Mouse (Mus musculus): ENCODE results near the gene Tor1b. TPM values are rescaled to one million over a fixed set of nuclear protein-coding genes. Genes with fewer than 3 reads are reported as not detected.
A peak's percentile ranks its signal among the peaks of the same experiment; 100 is the strongest.
"Not testable (repeated sequence)": the region's sequence is repeated elsewhere in the genome, so short reads cannot be mapped to it uniquely, and the experiment has no call there.

The Tor1b gene
- polyA plus RNA-seq, 1 experiment from 2014 or later = 17.4 TPM

DNA sequence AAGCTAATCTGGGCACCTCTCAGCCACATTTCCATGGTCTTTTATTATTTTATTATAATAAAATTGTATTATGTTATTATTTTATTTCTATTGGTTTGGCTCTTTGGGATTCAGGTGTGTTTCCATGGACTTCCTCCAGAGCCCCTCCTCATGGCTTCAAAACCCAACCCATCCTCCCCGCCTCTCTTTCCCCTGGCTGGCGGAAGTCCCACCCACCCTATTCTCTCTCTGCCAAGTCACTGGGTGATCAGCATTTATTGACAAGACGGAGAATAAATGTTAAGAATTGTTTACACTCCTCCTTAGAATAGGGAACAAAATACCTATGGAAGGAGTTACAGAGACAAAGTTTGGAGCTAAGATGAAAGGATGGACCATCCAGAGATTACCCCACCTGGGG lies 16.0 kb upstream of the Tor1b start:
- H3K4me2 ChIP-seq = no peak overlapping the region
- H3K27ac ChIP-seq = no peak overlapping the region
- no peak overlapping the region for H3K9ac ChIP-seq
- no peaks in the 10 kb centered on the region for H3K36me3 ChIP-seq
- H3K4me3 ChIP-seq = no peak overlapping the region
- H3K9me3 ChIP-seq = no peaks in the 10 kb centered on the region
- H3K27me3 ChIP-seq = peaks cover 6% of the 10 kb centered on the region; the same call in 1 of the 2 replicates
- H3K4me1 ChIP-seq (replicated peaks) = no peaks in the 10 kb centered on the region
- no peak for ATAC-seq (ENCODE audit: low FRiP score)
- WGBS = 81% methylated on average over 3 of the region's 3 CpGs

DNA sequence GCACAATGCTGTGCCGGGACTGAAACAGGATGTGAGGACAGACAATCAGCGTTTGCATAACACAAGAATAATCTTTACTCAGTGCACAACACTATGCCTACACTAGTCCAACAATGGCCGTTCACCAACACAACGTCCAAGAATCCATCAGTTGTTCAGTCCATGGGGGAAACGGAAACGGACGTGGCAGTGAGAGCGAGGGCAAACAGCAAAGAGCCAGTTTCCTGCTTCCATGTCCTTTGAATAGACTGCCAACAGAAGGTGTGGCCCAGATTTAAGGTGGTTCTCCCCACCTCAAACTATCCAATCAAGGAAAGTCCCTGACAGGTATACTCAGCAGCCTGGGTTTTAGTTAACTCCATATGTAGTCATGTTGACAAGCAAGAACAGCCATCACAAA lies 15.0 kb upstream of the Tor1b start:
- 86% methylated on average over 8 of the region's 8 CpGs for WGBS
- H3K9ac ChIP-seq = no peak overlapping the region
- no peak overlapping the region for H3K27ac ChIP-seq
- H3K4me1 ChIP-seq (replicated peaks) = no peaks in the 10 kb centered on the region
- no peak for ATAC-seq (ENCODE audit: low FRiP score)
- H3K27me3 ChIP-seq = peaks cover 6% of the 10 kb centered on the region; the same call in 1 of the 2 replicates
- H3K9me3 ChIP-seq = no peaks in the 10 kb centered on the region
- no peaks in the 10 kb centered on the region for H3K36me3 ChIP-seq
- H3K4me2 ChIP-seq = no peak overlapping the region
- no peak overlapping the region for H3K4me3 ChIP-seq

DNA sequence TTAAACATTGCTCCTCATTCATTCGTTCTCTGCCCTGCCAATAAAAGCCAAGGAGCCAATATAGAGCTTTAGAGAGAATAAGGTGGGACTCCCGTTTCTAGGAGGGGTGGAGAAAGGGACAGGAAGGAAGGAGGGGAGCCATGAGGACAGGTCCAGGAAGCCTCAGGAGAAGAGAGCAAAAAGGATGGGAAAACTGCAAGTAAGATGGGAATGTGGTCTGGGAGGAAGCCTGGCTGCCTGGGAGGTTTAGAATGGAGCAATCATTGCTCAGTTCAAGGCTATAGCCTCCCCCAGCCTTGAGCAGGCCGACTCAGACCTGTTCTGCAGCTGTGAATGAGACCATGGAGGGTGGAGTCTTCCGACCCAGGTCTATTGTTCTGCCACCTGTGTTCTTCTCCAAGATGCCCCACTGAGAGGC lies 14.2 kb upstream of the Tor1b start:
- Histone ChIP-seq H3K9ac (no peak overlapping the region), H3K27ac (no peak overlapping the region)
- WGBS = 52% methylated on average over 4 of the region's 4 CpGs

DNA sequence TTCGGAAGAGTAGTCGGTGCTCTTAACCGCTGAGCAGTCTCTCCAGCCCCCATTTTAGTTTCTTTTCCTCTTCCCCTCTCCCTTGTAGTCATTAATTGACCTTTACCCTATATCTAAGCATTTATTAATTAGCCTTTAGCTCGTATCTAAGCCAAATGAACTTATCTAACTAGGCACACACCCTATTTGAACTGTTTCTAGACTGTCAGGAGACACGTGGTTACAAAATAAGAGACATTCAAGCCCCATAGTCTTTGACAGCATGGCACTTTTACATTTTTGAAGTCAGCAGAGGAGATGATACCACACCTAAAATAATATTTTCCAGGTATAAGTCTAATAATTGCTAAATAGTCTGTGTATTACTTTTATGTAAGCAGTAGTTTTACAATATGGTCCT lies 11.2 kb upstream of the Tor1b start:
- Histone ChIP-seq H3K4me3 (no peak overlapping the region), H3K4me1 (replicated peaks) (no peaks in the 10 kb centered on the region), H3K27me3 (no peaks in the 10 kb centered on the region), H3K4me2 (no peak overlapping the region), H3K9ac (no peak overlapping the region), H3K9me3 (no peaks in the 10 kb centered on the region), H3K36me3 (no peaks in the 10 kb centered on the region), H3K27ac (no peak overlapping the region)
- no peak for ATAC-seq (ENCODE audit: low FRiP score)
- WGBS = 93% methylated on average over 5 of the region's 5 CpGs

More for the DNA sequence above, 14.2 kb upstream of the Tor1b start:
- no peak overlapping the region for H3K4me3 ChIP-seq
- H3K9me3 ChIP-seq = no peaks in the 10 kb centered on the region
- no peak overlapping the region for H3K4me2 ChIP-seq
- no peaks in the 10 kb centered on the region for H3K4me1 ChIP-seq (replicated peaks)
- ATAC-seq (ENCODE audit: low FRiP score) = no peak
- peaks cover 6% of the 10 kb centered on the region; the same call in 1 of the 2 replicates for H3K27me3 ChIP-seq
- no peaks in the 10 kb centered on the region for H3K36me3 ChIP-seq

DNA sequence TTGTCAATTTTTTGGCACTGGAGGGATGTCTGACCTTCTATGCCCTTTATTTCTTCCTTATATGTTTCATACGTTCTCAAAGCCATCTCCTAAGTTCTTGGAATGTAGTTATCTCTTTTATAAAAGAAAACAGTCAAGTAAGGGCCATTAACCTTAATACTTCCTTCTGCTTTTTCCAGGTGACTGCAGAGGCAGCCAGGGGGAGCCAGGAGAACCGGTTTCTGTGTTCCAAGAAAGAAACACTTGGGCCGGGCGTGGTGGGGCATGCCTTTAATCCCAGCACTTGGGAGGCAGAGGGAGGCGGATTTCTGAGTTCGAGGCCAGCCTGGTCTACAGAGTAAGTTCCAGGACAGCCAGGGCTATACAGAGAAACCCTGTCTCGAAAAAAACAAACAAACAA lies 10.6 kb upstream of the Tor1b start:
- not testable (repeated sequence) for H3K4me1 ChIP-seq (replicated peaks); H3K36me3 ChIP-seq; H3K9ac ChIP-seq; H3K4me3 ChIP-seq; H3K9me3 ChIP-seq; H3K27ac ChIP-seq; H3K27me3 ChIP-seq; ATAC-seq (ENCODE audit: low FRiP score); H3K4me2 ChIP-seq
- WGBS = 62% methylated on average over 7 of the region's 7 CpGs

DNA sequence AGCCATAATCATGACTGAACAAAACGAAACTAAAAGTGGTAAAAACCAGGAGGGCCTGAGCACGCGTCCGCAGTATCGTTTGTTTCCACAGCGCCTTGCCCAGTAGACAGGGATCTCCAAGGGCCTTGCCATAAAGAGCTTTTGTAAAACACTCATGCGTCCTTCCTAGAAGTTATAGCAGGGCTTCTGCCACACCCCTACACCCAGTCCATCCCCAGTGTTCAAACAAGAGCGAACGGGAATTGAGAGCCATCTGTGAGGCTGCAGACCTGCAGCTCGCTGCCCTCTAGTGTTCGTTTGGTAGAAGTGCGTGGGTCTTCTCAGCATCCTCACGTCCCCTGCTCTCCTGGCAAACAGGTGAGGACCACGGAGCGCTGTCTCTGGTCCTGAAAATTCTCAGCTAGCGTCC lies 10.2 kb upstream of the Tor1b start:
- H3K4me3 ChIP-seq = 0 out of 2 replicates have a peak overlapping the region, but pooled peaks have one; percentile 8
- H3K27ac ChIP-seq = no peak overlapping the region
- WGBS = 31% methylated on average over 16 of the region's 16 CpGs
- H3K36me3 ChIP-seq = no peaks in the 10 kb centered on the region
- ATAC-seq (ENCODE audit: low FRiP score) = 0 out of 2 replicates have a peak, but pooled peaks have one; percentile 46
- H3K27me3 ChIP-seq = no peaks in the 10 kb centered on the region
- H3K4me1 ChIP-seq (replicated peaks) = no peaks in the 10 kb centered on the region
- no peak overlapping the region for H3K9ac ChIP-seq
- H3K9me3 ChIP-seq = no peaks in the 10 kb centered on the region
- peak overlapping the region; percentile 40 for H3K4me2 ChIP-seq

DNA sequence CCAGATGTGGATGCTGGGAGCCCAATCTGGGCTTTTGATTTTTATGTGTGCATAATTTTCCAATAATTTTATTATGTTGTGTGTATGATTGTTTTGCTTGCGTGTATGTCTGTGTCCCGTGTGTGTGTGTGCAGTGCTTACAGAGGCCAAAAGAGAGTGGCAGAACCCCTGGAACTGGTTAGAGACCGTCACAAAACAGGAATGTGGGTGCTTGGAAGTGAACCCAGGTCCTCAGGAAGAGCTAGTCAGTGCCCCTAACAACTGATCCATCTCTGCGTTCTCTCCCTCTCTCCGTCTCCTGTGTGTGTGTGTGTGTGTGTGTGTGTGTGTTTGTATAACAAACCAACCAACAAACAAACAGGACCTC lies 319 bp upstream of the Tor1b start:
- Histone ChIP-seq H3K9ac (peak overlapping the region; percentile 87; the same call in 1 of the 2 replicates), H3K4me1 (replicated peaks) (peaks cover 38% of the 10 kb centered on the region), H3K27me3 (peaks cover 8% of the 10 kb centered on the region), H3K9me3 (no peaks in the 10 kb centered on the region), H3K36me3 (peaks cover 29% of the 10 kb centered on the region), H3K27ac (peak overlapping the region; percentile 90), H3K4me2 (peak overlapping the region; percentile 91), H3K4me3 (peak overlapping the region; percentile 79)
- 31% methylated on average over 5 of the region's 5 CpGs for WGBS
- ATAC-seq (ENCODE audit: low FRiP score) = peak; percentile 64

DNA sequence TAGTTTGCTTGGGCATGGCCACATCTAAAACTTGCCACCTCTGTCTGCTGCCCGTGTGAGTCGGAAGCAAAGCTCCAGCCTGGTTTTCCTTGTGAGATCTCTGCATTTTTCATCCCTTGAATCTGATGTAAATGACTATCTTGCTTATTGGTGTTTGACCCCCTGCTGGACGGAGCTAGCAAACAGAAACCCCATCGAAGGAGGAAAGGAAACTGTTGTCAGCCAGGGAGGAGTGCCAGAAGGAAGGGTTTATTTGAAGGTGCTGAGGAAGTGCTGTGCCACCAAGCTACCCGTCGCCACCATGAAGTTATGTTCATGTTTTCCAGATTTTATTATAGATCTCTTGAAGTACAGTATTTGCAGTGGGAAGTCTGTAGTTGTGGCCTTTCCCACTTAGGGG lies 2.0 kb downstream of the Tor1b start:
- Histone ChIP-seq H3K4me2 (peak overlapping the region; percentile 91), H3K27ac (no peak overlapping the region), H3K4me1 (replicated peaks) (peaks cover 38% of the 10 kb centered on the region), H3K4me3 (peak overlapping the region; percentile 79; the same call in 1 of the 2 replicates), H3K9me3 (no peaks in the 10 kb centered on the region), H3K27me3 (peaks cover 2% of the 10 kb centered on the region; the same call in 1 of the 2 replicates), H3K36me3 (peaks cover 53% of the 10 kb centered on the region), H3K9ac (peak overlapping the region; percentile 87)
- no peak for ATAC-seq (ENCODE audit: low FRiP score)
- WGBS = 78% methylated on average over 6 of the region's 6 CpGs

DNA sequence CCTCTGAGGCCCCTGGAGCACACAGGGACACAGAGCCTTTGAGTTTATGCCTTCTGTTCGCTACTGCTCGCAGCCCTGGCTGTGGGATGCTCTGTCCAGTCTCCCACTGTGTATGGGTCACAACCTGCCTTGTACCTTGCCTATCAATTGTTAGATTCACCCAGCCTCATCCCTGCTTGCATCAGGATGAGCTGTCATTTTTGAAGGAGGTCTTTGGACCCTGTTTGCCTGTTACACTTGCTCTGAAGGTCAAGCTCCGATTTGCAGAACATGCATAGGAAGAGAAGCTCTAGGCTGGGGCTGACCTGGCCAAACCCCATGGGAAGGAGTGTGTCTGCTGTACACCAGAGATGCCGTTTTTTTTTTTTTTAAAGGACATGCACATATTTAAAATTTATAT lies 4.8 kb downstream of the Tor1b start:
- Histone ChIP-seq H3K4me1 (replicated peaks) (peaks cover 34% of the 10 kb centered on the region), H3K36me3 (peaks cover 80% of the 10 kb centered on the region), H3K27me3 (no peaks in the 10 kb centered on the region), H3K4me3 (no peak overlapping the region), H3K9ac (no peak overlapping the region), H3K9me3 (no peaks in the 10 kb centered on the region), H3K27ac (no peak overlapping the region), H3K4me2 (no peak overlapping the region)
- no peak for ATAC-seq (ENCODE audit: low FRiP score)
- WGBS = 90% methylated on average over 4 of the region's 4 CpGs

DNA sequence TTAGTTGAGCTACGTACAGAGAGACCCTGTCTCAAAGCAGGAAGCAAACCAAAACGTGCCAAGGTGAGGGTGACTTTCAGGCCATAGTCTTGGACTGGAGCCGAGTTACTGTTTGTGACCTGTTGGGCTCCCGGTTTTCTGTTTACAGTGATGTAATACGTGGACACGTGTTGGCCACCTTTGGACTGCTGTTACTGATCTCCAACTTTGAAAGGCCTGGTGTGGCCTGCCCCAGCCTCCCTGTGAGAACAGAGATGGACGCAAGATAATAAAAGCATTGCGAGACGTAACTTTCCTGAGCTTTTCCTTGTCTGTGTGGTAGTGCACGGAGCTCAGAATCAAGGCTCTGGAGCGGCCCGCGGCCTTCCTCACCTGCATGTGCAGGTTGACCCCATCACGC lies 6.0 kb downstream of the Tor1b start:
- Histone ChIP-seq H3K4me3 (no peak overlapping the region), H3K27ac (no peak overlapping the region), H3K36me3 (peaks cover 92% of the 10 kb centered on the region), H3K4me1 (replicated peaks) (peaks cover 28% of the 10 kb centered on the region), H3K27me3 (no peaks in the 10 kb centered on the region), H3K9ac (no peak overlapping the region), H3K9me3 (no peaks in the 10 kb centered on the region), H3K4me2 (no peak overlapping the region)
- 90% methylated on average over 14 of the region's 14 CpGs for WGBS
- no peak for ATAC-seq (ENCODE audit: low FRiP score)

DNA sequence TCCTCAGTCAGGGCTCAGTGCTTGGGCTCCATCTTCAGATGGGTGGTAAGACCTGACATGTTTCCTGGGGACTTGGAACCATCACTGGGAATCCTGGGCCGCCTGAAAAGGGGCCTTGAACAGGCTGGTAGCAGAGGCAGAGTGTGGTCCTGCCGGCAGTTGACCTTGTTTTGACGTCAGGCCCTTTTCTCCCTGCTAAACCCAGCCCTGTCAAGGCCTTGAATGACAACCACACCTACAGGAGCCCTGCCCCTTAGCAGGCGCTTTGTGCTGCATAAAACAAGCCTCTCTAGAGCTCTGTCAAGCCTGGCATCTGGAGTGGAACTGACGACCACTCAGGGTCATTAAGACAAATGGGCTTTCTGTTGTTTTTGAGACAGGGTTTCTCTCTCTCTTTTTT lies 7.1 kb downstream of the Tor1b start:
- H3K4me1 ChIP-seq (replicated peaks) = peaks cover 20% of the 10 kb centered on the region
- no peaks in the 10 kb centered on the region for H3K9me3 ChIP-seq
- 45% methylated on average over 5 of the region's 5 CpGs for WGBS
- H3K9ac ChIP-seq = no peak overlapping the region
- H3K36me3 ChIP-seq = peaks cover 100% of the 10 kb centered on the region
- no peak overlapping the region for H3K4me3 ChIP-seq
- no peak overlapping the region for H3K27ac ChIP-seq
- H3K4me2 ChIP-seq = no peak overlapping the region
- H3K27me3 ChIP-seq = no peaks in the 10 kb centered on the region
- no peak for ATAC-seq (ENCODE audit: low FRiP score)

DNA sequence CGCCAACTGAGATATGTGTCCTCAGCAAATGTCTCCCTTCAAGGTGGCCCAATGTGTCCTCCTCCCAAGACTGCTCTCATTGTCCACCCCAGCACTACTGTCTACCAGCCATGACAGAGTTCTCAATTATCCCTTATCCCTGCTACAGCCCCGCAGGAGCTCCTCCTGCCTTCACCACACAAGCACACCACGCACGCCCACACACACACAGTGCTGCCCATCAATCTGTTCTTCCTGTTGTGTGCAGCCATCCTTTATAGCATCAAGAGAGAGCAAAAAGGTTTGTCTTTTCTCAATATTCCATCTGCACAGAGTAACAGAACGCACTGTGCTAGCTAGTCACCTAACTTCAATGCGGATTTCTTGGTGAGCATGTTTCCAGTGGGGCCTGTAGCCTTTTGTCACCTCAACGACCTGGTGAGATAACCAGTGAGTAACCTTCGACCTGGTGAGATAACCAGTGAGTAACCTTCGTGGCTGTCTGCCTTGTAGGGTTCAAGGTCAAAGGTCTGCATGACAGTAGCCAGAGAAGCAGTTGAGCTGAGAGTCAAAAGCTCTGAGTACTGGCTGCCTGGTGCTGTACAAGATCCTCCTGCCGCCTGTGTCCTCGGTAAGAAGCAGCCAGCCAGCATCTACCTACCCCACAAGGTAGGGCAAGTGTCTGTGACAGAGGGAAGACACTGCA lies 10.0 kb downstream of the Tor1b start:
- Histone ChIP-seq H3K4me1 (replicated peaks) (peaks cover 27% of the 10 kb centered on the region), H3K9me3 (no peaks in the 10 kb centered on the region), H3K27ac (no peak overlapping the region), H3K36me3 (peaks cover 81% of the 10 kb centered on the region), H3K27me3 (no peaks in the 10 kb centered on the region), H3K4me2 (no peak overlapping the region), H3K9ac (no peak overlapping the region), H3K4me3 (no peak overlapping the region)
- no peak for ATAC-seq (ENCODE audit: low FRiP score)
- WGBS = 91% methylated on average over 11 of the region's 11 CpGs

DNA sequence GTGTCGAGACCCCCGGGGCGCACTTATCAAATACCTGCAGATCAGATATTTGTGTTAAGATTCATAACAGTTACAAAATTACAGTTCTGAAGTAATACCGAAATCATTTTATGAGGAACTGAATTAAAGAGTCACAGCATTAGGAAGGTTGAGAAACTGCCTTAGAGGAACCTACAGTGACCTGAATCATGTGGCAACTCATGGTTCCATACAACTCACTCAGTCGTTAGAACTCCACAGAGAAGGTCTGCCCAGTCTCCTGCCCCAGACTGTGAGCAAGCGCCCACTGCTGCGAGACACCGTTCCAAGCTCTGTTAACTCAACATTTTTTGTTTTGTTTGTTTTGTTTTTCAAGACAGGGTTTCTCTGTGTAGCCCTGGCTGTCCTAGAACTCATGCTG lies 12.9 kb downstream of the Tor1b start:
- WGBS = 93% methylated on average over 8 of the region's 8 CpGs
- no peak overlapping the region for H3K27ac ChIP-seq
- H3K4me3 ChIP-seq = no peak overlapping the region
- 0 out of 2 replicates have a peak overlapping the region, but pooled peaks have one; percentile 83 for H3K4me2 ChIP-seq
- no peak overlapping the region for H3K9ac ChIP-seq
- no peak for ATAC-seq (ENCODE audit: low FRiP score)
- H3K9me3 ChIP-seq = no peaks in the 10 kb centered on the region
- peaks cover 59% of the 10 kb centered on the region for H3K36me3 ChIP-seq
- H3K4me1 ChIP-seq (replicated peaks) = peaks cover 27% of the 10 kb centered on the region
- no peaks in the 10 kb centered on the region for H3K27me3 ChIP-seq

Data from hindbrain, embryonic 13.5 days (tissue).